Mouse (Mus musculus): Measurements from ENCODE around the gene Rnase12.

Gene Rnase12

DNA sequence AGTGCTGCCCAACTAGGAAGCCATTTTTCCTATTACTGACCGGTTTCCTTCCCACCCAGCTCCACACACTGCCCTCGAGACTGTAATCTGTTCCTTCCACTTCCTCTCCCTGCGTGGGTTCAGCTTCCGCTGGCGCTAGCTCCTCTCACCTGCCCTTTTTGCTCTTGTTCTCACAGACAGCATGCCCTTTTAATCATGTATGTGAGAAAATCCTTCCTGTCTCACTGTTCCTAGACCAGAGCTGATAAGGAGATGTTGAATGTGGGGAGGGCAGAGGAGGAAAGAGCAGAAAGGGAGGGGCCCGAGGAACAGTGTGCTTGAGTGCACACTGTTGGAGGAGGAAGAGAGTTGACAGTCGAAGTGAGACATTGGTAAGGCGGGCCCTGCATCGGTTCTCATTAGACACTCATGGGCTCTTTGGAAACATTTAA, at the start of gene Rnase12:
Gene Rnase12 (minus strand): TSS at position 261 of the 431 bp plus-strand sequence.
- peak; percentile 78; the same call in 1 of the 2 replicates for TF ChIP-seq GATA4 (IDR thresholded peaks at IDR 0.05; ENCODE audit: insufficient replicate concordance, low read length)

DNA sequence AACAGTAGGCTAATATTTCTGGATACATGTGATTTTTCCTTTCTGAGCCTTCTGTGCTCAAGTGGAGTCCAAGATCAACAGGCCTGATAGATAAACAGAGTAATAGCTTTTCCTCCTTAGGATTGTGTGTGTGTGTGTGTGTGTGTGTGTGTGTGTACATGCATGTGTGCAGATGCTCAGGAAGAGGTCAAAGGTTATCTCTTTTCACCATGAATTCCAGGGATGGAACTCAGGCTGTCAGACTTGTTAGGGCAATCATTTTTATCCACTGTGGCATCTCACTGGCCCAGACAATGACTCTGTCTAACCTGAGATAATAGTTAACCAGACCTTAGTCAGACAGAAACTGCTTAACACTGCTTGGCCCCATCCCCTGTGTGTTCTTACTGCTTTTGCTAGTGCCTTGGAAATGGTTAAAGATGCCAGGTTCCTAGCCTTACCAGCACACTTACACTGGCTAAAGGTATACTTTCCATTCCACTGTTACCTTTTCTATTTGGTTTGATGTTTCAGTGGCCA, 49.0 kb upstream of the Rnase12 start:
- peak; percentile 78 for TF ChIP-seq GATA4 (IDR thresholded peaks at IDR 0.05; ENCODE audit: insufficient replicate concordance, low read length)

DNA sequence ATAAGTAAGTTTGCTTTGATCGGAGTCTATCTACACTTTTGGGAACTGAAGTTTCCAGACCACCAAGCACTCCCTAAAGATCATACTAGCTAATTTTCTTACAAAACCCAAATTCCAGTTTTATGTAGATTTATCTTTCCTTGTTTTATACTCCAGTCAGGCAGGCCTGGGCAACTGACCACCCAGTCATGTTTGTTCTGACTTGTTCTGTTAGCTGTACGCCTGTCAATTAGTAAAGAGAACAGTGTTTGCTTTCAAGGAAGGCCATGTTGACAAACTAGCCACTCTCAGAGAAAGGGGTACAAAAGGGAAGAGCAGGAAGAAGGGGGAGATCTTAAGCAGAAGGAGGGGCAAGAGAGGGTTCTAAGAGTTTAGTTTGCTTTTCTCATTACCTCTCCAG, 46.9 kb upstream of the Rnase12 start:
- TF ChIP-seq GATA4 (IDR thresholded peaks at IDR 0.05; ENCODE audit: insufficient replicate concordance, low read length), result no peak

DNA sequence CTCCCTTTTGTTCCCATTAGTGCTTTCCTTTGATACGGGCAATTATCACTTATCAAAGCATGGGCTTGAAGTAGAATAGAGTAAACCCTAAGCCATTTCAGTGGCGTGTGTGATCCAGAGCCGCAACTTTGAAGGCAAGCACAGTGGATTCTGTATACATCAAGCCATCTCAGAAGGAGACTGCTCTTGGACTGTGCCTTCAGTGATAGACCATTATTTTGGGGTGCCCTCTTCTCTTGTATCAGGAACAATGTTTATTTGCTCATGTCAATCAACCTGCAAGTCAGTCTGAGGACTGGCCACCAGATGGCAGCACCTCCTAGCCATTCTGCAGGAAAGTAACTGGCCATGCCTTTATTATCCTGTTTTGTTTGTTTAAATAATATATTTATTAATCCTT, 45.8 kb upstream of the Rnase12 start:
- TF ChIP-seq GATA4 (IDR thresholded peaks at IDR 0.05; ENCODE audit: insufficient replicate concordance, low read length), result no peak

DNA sequence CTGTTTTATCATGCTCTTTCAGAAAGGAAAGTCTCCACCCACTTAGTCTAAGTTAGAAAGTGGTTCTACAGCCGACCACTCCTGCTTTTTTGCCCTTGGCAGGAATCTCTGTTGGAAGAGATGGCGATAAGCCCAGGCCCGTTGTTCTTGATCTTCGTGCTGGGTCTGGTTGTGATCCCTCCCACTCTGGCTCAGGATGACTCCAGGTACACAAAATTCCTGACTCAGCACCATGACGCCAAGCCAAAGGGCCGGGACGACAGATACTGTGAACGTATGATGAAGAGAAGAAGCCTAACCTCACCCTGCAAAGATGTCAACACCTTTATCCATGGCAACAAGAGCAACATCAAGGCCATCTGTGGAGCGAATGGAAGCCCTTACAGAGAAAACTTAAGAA, 43.8 kb upstream of the Rnase12 start:
- no peak for TF ChIP-seq GATA4 (IDR thresholded peaks at IDR 0.05; ENCODE audit: insufficient replicate concordance, low read length)

DNA sequence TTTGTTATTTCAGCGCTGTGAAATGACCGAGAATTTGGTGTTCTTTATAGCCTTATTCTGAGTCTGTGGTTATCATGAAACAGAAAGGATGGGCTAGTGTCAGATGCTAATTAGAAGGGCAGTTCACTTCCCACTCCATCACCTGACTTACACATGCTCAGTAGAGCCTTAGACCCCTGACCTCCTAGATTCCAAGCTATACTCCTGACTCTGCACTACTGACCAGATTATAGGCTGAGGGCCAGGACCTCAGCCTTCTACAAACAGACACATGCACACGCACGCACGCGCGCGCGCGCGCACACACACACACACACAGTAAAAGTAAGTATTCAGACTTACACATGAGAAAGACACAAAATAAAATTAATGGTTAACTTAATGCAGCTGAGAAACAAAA, 41.5 kb upstream of the Rnase12 start:
- no peak for TF ChIP-seq GATA4 (IDR thresholded peaks at IDR 0.05; ENCODE audit: insufficient replicate concordance, low read length)

DNA sequence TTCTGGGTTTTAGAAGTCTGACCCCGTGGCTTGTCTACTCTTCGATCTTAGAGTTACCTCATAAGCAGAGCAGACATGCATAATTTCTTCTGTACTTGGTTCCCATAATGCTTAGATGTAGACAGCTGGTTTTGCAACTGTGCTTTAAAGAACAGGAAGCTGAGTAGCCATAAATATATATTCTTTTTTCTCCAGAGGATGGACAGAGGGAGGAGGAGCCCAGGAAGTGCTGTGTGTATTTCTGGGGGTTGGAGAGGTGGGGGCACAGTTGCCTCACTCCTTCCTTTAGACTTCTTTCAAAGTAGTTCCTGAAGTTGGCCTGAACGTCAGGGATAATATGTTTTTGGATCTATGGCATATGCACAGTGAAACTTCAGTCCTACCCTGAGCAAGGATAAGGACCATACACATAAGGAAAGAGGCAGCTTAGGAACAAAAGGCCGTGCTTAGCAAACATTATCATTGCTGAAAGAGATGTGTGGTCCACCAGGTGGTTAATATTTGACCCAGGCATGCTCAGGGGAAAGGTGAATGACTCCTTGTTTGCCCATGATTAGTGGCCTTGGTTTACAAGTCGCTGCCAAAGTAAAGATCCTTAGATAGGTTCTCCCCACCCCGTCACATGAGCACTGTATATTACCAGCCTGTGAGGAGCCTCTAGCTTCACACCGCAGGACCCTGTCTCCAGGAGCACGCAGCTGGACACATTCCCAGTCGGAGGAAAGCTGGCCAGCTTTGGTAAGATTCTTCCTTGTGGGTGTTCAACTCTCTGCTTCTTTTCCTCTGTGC, 38.5 kb upstream of the Rnase12 start:
- TF ChIP-seq GATA4 (IDR thresholded peaks at IDR 0.05; ENCODE audit: insufficient replicate concordance, low read length), result peak; percentile 64; the same call in 1 of the 2 replicates

DNA sequence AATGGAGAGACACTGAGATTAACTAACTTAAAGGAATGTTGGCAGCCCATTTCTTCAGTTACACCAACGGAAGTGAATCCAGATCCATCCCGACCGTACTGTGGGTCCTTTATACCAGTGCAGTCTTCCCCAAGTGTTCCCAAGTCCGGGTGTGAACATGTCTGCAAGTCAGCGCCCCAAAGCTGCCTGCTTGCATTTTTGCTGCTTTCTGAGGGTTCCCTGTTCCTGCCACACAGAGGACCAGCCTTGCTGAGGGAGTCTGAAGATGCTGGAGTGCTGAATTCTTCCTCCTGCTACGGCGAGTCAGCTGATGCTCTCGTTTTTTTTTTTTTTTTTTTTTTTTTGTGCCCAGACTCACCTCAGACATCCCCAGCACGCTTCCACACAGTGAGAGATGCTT, 37.5 kb upstream of the Rnase12 start:
- TF ChIP-seq GATA4 (IDR thresholded peaks at IDR 0.05; ENCODE audit: insufficient replicate concordance, low read length), result no peak

DNA sequence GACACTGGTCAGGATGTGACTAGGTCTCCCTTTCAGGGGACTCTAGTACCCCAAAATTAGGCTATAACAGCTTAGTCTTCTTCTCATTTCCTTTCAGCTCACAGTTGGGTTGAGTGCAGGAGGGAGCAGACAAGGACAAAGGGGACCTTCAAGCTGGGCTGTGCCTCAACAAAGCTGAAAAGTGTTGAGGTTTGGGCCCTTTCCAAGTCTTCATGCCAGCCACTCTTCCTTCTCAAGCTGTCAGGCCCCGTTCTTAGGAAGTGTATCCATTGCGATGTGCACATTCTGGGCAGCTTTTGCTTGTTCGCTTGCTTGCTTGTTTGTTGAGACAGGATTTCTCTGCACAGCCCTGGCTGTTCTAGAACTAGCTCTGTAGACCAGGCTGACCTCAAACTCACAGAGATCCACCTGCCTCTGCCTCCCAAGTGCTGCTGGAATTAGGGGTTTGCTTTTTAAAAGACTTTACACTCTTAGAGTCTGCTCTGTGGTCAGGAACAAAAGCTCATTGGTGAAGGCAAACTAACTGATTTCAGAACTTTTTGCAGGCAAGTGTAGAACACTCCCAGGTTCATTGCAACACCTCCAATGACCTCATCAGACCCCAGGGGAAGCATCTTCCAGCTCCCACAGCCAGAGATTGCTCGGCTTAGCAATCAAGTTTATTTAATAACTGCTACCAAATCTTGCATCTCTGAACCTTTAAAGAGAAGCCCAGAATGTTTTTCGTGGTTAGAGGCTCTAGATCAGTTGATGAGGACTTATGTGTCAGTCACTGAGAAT, 36.8 kb upstream of the Rnase12 start:
- TF ChIP-seq GATA4 (IDR thresholded peaks at IDR 0.05; ENCODE audit: insufficient replicate concordance, low read length), result no peak

DNA sequence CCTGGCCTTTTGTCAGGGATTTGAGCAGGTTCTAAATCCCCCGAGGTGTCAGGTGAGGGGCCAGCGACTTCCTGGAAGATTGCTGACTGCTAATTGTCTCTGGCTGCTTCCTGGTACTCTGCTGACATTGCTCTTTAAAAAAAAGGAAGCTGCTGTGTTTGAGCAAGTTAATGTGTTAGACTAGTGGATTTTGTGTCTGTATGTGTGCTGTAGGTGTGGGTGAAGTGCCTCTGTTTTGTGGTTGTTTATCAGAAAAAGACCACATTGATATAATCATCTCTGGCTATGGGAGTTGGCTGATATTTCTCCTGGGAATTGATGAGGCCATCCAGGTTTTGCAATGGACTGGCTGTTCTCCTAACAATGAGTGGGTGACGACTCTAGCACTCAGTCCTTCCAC, 36.0 kb upstream of the Rnase12 start:
- TF ChIP-seq GATA4 (IDR thresholded peaks at IDR 0.05; ENCODE audit: insufficient replicate concordance, low read length), result no peak

DNA sequence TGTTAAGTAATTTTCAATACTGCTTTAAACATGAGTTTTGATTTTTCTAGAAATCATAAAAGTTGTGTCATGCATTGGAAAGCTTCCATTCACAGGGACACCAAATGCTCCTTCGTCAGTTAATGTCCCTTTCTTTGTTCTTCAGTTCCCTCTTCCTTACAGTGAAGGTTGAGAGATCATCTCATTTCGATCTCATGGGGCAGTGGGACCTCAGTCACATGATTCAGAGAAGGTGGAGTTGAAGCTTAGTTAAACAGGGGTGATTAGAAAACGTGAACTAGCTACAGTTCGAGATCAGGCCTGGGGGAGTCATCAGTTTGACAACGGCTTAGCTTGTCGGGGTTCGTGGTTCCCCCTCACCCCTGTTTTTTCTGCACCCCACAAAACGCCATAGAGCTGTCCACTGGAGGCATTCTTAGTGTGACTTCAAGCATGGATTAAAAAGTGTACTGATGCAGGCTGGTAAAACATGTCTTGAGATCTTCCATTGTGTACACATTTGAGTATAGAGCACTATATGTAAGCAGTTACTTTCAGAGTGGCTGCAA, 34.7 kb upstream of the Rnase12 start:
- TF ChIP-seq GATA4 (IDR thresholded peaks at IDR 0.05; ENCODE audit: insufficient replicate concordance, low read length), result no peak

DNA sequence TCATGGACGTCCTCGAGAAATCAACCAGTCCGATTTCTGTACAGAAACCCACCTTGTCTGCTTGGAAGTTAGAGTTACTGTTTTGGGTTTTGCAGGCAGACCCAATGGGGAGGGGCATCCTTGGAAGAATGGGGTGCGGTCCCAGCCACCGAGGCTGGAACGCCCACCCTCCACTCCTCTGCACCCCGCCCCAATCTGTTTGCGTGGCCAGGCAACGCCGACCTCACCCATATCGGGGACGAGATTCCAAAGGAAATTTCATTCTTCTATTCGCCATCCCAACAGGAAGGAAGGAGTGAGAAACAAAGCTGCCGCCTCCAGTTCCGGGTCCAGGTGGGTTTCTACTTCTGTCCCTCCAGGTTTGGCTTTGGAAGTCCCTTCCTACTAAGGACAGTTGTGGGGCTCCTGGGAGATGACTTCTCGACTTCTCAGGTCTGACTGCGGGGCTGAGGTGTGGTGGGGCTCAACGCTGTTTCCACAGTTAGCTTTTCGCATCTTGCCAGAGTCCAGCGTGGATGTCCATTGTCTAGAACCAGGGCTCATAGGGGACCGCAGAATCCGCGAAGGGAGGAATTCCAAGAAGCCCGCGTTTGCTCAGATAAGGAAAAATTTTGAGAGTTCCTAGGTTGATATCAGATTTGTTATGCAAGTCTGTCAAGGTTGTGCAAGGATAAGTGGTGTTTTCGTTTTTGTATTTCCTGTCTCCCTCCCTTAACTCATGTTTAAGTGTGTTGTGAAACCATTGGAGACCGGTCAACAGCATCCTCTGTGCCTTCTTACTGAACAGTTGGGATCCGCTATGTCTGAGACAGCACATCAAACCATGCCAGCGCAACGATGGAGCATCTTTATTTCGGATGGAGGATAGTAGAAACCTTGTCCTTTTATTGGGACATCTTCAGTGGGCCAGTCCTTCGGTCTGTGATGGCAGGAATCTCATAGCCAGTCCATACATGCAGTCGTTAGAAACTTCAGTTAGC, 33.8 kb upstream of the Rnase12 start, which contains the start of the genes Rnase4 and Ang:
Gene Rnase4 (plus strand): TSS at position 157 of the 980 bp plus-strand sequence.
Gene Ang (plus strand): TSS at position 230 of the 980 bp plus-strand sequence.
- no peak for TF ChIP-seq GATA4 (IDR thresholded peaks at IDR 0.05; ENCODE audit: insufficient replicate concordance, low read length)

DNA sequence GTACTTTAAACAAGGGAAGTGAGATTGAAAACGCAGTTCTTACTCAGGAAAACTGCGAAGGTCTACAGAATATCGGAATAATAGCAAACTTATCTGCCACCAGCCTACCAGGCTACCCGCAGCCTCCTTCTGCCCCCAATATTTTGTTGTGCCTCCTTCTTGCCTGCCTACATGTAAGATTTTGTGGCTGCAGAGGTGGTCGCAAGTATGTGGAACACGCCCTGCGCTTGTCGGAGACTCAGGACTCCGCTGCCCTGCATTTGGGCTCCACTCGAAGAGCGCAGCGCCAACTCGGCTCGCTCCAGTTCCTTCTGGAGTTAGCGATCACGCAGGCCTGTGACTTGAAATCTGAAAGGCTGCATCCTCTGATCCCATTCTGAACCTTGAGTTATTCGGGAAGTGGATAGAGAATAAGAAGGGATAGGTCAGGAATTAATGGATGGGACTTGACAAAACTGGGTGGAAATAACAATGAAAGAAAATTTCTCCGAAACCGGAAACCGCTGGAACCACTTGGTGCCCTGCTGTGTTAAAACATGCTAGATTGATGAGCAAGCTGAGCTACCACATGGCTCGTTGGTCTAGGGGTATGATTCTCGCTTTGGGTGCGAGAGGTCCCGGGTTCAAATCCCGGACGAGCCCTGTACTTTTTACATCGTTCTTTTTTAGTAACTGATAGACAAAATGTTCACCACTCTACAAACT, 32.8 kb upstream of the Rnase12 start:
- no peak for TF ChIP-seq GATA4 (IDR thresholded peaks at IDR 0.05; ENCODE audit: insufficient replicate concordance, low read length)

DNA sequence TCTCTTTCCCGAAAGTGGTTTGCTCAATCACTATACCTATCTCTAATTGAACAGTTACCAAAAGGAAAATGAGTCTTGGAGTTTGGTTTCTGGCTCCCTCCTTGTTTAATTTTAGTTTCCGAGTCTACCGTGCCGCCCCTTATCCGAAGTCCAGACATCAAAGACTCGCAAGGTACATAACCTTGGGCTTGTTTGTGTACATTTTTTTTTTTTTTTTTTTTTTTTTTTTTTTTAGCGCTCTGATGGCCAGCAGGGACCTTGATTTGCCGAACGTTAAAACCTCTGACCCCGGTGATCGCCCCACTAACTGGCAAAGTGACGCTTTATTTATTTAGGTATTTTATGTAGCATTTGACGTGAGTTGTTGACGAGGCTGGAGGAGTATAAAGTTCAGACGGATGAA, 32.2 kb upstream of the Rnase12 start:
- no peak for TF ChIP-seq GATA4 (IDR thresholded peaks at IDR 0.05; ENCODE audit: insufficient replicate concordance, low read length)
